Mouse (Mus musculus): Measurements from ENCODE around the gene A4galt. TPM values are rescaled to one million over a fixed set of nuclear protein-coding genes. Genes with fewer than 3 reads are reported as not detected.

A4galt gene
- total RNA-seq, 1 experiment from 2014 or later, result not detected

Other genes with a start within 250 kb of the A4galt start
- 23.1 and 25.0 TPM in 2 replicates for gene Nfam1, start 218.5 kb downstream of the A4galt start, total RNA-seq (2017)
- gene Serhl, start 162.3 kb downstream of the A4galt start, total RNA-seq (2017), result 30.7 and 35.2 TPM in 2 replicates
- 87.5 and 106 TPM in 2 replicates for gene Rrp7a, start 129.0 kb downstream of the A4galt start, total RNA-seq (2017)
- gene Poldip3, start 102.4 kb downstream of the A4galt start, total RNA-seq (2017), result 70.1 and 94.4 TPM in 2 replicates
- gene Cyb5r3, start 79.2 kb downstream of the A4galt start, total RNA-seq (2017), result 31.7 and 34.9 TPM in 2 replicates
- gene Arfgap3, start 98.5 kb upstream of the A4galt start, total RNA-seq (2017), result 13.8 and 25.5 TPM in 2 replicates
- 98.3 and 123 TPM in 2 replicates for gene Pacsin2, start 212.8 kb upstream of the A4galt start, total RNA-seq (2017)